Mouse (Mus musculus) cerebellum, postnatal 4 days (tissue): ENCODE data around the gene Fam110a.
A peak's percentile ranks its signal among the peaks of the same experiment; 100 is the strongest.
"Not testable (repeated sequence)": the region's sequence is repeated elsewhere in the genome, so short reads cannot be mapped to it uniquely, and the experiment has no call there.

ENCODE experiments used
- DNase-seq, 2 experiments: peaks; one replicate each; pipeline ENCODE4 v3.0.0; 2022; ENCODE audit warnings: low spot score in 2 of 2, mixed read lengths in 1 of 2

Fam110a gene

GRCm38 (mm10) chr2:151997776-151998504 is 17.9 kb upstream of the Fam110a start:
- no peak for DNase-seq

GRCm38 (mm10) chr2:151997190-151997575 is 17.2 kb upstream of the Fam110a start:
- not testable (repeated sequence) for DNase-seq

GRCm38 (mm10) chr2:151996229-151997189 is 16.5 kb upstream of the Fam110a start, which contains the start of gene Slc52a3:
TSS of gene Slc52a3 (plus strand) at chr2:151996511.
- peak; percentile 83 to 91 for DNase-seq

- DNase-seq = peak; percentile 70 to 81
Measured at GRCm38 (mm10) chr2:151994350-151995122, 14.5 kb upstream of the Fam110a start.

DNA sequence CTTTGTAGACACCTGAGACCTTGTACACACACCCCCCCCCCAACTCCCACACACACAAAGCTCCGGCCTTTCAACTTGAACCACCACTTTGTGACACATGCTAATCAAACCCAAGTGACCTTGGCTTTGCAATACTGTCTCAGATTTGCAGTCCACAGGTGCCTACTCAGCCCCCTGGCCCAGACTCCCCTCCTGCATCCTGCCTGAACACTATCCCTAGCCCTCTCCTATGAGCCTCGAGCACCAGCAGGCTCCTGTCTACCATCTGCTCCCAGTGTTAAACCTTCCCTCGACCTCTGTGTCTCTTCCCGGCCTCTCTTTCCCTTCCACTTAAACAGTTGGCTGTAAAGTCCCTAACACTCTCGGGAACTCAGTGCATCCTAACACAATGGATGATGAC is 11.4 kb upstream of the Fam110a start:
- DNase-seq = no peak

GRCm38 (mm10) chr2:151990985-151991394 is 11.0 kb upstream of the Fam110a start:
- DNase-seq = peak in 1 of 2 experiments; percentile 60

DNA sequence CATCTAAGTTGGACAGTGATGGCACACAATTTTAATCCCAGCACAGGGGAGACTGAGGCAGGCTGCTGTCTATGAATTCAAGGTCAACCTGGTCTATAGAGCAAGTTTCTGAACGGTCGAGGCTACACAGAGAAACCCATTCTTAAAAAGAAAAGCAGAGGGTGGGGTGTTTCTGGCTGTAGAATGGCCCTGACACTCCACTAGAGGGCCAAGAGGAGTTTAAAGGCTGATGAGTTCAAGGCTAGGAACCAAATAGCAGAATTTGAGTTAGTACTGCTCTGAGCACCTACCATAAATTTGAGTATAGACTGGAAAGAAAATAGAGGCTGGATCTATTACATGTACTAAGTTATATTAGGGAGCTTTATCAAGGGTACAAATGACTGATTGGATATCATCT is 9.0 kb upstream of the Fam110a start:
- no peak for DNase-seq

DNA sequence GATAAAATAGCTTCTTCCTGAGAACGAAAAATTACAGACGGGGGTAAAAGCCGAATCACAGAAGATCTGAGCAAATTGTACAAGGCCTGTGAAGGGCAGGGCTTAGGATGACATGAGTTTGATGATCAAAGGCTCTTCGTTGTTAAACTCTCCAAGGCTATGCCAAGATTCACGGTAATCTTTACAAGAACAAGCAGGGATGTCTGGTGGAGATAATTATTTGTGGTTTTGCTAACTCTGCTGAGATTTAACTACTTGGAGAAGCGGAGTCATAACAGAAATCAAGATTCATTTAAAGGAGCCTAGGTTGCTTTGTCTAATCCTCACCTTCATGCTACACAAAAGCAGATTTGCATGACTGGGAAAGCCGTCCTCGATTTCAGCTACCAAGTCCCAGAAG is 6.9 kb upstream of the Fam110a start:
- no peak for DNase-seq

DNA sequence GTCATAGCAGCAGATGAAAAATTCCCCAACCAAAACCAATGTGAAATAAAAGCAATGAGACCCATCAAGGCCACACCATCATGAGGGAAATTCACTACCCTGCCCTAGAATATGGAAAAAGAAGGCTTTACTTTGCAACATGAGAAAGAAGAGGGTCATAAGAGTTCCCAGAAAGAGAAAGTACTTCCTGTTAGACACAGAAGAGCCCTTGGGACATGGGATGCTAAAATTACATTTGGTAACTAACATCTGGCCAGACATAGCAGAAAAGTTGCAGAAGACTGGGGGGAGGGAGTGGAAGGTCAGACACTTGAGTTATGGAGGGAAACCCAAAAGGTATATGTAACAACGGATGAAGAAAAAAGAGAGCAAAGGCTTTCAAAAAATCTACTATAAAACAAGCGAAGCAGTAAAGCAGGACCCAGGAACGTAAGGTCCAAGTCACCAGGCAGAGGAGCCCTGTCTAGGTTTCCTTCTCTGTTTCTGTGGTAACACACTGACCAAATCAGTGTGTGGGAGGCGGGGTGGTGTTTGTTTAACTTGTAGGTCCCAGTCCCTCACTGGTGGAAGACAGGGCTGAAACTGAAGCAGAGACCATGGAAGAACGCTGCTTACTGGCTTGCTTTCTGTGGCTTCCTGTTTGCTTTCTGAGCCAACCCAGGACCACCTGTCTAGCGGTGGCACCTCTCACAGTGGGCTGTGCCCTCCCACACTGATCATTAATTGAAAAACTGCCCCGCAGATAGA is 5.6 kb upstream of the Fam110a start:
- DNase-seq = no peak

GRCm38 (mm10) chr2:151984019-151984418 is 4.0 kb upstream of the Fam110a start:
- no peak for DNase-seq

DNA sequence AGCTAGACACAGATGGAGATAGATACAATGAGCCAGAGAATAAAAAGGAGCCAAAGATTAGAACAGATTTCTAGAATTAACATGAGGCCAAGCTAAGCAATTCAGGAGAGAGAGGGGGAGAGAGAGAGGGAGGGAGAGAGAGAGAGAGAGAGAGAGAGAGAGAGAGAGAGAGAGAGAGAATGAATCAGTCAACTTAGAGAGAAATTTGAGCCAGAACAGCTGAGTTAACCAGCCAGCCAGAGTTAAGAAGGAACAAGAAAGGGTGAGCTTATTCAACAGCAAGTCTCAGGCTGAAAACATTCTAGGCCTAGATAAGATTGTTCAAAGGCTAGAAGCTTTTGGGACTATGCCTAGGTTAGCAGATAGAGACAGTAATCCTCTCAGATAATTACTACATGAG is 2.5 kb upstream of the Fam110a start:
- no peak for DNase-seq

GRCm38 (mm10) chr2:151981268-151981667 is 1.2 kb upstream of the Fam110a start:
- no peak for DNase-seq

- DNase-seq = no peak
Measured at GRCm38 (mm10) chr2:151980355-151980693, 305 bp upstream of the Fam110a start.

GRCm38 (mm10) chr2:151978494-151978893 is 1.5 kb downstream of the Fam110a start:
- DNase-seq = no peak

DNA sequence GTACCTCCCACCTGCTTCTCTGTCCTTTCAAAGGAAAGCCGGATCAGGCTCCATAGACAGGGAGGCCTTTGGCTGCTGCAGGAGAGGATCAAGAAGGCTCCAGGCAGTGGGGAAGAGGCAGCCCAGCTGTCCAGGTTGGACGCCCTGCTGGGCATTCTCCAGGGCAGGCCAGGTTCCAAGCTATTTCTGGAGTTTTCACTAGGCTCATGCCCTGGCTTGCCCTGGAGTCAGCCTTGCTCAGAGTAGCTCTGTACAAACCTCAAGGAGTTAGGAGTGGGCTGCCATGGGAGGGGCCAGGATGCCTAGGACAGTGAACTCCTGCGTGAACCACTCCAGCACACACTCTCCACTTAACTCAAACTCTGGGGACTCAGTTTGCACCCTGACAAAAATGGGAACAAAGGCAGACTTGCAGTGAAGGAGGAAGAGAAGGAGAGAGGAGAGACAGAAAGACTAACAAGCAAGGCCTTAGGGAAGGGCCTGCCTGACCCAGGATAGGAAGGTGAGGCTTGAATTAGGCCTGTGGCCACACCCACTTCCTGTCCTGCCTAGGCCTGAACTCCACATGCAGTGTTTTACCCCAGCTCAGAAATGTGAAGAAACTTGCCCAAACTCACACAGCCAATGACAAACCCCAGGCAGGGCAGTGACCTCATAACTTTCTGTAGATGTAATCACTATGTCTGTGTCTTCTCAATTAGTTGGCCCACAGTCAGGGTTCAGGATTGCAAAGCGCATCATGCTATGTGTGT is 2.2 kb downstream of the Fam110a start:
- no peak for DNase-seq

- DNase-seq = no peak
Measured at GRCm38 (mm10) chr2:151976067-151976466, 4.0 kb downstream of the Fam110a start.

DNA sequence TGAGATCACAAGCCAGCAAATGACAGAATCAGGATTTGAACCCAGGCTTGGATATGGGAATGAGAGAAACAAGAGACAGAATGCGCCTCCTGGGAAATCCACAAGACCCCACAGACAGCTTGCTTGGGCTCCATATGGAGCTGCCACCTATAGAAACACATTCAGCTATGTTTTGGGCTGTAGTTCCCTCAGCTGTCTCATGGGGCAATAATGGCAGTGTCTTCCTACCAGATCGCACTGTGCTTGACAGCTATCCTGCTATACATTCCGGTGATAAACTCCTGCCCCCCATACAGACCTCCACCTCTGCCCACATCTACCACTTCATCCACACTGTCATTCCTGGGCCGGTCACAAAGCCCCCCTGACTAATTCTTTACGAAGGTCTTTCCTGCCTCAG is 4.7 kb downstream of the Fam110a start:
- no peak for DNase-seq

GRCm38 (mm10) chr2:151973595-151974562 is 6.1 kb downstream of the Fam110a start:
- DNase-seq = no peak

DNA sequence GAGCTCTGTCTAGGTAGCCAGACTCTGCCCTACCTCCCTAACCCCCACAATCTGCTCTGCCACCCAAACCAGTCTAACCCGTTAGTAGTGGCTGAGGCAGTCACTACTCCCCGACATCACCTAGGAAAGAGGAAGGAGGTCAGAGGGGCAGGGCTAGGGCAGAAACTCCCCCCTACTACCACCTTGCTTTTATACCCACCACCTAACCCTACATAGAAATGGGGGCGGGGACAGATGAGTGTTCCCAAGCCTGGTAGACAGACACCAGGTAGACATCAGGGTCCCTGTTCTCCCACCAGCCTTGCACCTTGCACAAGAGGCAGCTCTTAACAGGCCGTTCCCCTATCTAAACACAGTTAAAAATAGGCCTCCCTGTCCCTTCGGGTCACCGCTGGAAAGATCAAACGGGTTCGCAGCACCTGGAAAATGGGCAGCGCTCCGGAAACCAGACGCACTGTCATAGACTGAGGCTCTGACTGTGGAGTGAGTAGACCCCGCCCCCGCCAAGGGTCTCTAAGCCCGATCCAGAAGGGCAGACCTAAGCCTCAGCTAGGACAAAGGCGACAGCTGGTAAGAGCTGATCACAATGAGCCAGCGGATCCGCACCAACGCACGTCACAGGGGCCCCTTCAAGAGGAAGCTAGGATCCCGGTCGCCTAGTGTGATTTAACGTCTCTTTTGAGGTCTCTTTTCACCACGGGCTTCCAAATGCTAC is 7.0 kb downstream of the Fam110a start:
- DNase-seq = peak in 1 of 2 experiments; percentile 41
